19 mouse cellular contexts compared by ENCODE assay signal in the genomic region with DNA sequence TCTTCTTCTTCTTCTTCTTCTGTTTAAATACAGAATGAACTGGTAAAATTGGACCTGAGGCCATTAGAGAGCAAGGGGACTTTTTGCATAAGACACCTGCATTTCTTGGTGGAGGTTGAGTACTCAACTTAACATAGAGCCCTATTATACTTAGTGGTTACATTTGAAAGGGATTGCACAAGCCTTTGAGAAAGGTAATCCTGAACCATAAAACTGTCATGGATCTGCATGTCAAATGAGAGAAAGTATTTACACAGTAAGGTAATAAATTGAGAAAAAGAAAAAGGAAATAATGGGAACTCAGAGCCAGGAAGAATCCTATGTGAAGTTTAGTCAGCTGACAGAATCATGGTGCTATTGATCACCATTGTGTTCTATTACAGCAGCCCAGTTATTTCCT.
"Had no signal": no experiment of that assay in that cellular context is flagged by ENCODE, and none has a peak within 500 bp of the region (broad histone marks: within the 10 kb centered on the region; RNA-seq: fewer than 3 reads in every experiment).

No protein-coding gene starts in this region.

- H3K27me3 ChIP-seq: midbrain, embryonic 12.5 days; neural tube, embryonic 13.5 days; neural tube, embryonic 15.5 days had no signal

- H3K4me3 ChIP-seq: midbrain, embryonic 10.5 days; midbrain, embryonic 12.5 days; myocyte; neural tube, embryonic 13.5 days; neural tube, embryonic 15.5 days had no signal

- H3K9ac ChIP-seq: lung, embryonic 14.5 days; midbrain, embryonic 12.5 days; neural tube, embryonic 13.5 days; neural tube, embryonic 15.5 days had no signal

- ATAC-seq: midbrain, embryonic 16.5 days had no signal

- DNase-seq: lung, adult 18-20 months; lung, embryonic 14.5 days; lung, postnatal 10 days; lung, postnatal 4 days; midbrain, embryonic 14.5 days; retina, postnatal 1 day; right cerebral cortex, adult 18-20 months; right cerebral cortex, postnatal 25 days; right cerebral cortex, postnatal 4 days; spleen, adult 18-20 months; thymus, adult 18-20 months; thymus, postnatal 25 days; thymus, postnatal 4 days had no signal

- H3K4me1 ChIP-seq: midbrain, embryonic 10.5 days; midbrain, embryonic 12.5 days; neural tube, embryonic 13.5 days; neural tube, embryonic 15.5 days had no signal

- H3K4me2 ChIP-seq: lung, embryonic 14.5 days; midbrain, embryonic 12.5 days; neural tube, embryonic 13.5 days; neural tube, embryonic 15.5 days had no signal

- H3K36me3 ChIP-seq: midbrain, embryonic 10.5 days; midbrain, embryonic 12.5 days; neural tube, embryonic 13.5 days; neural tube, embryonic 15.5 days had no signal

- H3K9me3 ChIP-seq: midbrain, embryonic 10.5 days; midbrain, embryonic 12.5 days; neural tube, embryonic 13.5 days; neural tube, embryonic 15.5 days had no signal

- H3K27ac ChIP-seq: midbrain, embryonic 10.5 days; midbrain, embryonic 12.5 days; neural tube, embryonic 13.5 days; neural tube, embryonic 15.5 days had no signal
